4 mouse cellular contexts compared by ENCODE assay signal in genomic region chr7:52120189-52120588, GRCm38 (mm10).
"Had no signal": no experiment of that assay in that cellular context is flagged by ENCODE, and none has a peak within 500 bp of the region (broad histone marks: within the 10 kb centered on the region; RNA-seq: fewer than 3 reads in every experiment).

No protein-coding gene starts in this region.

- H3K27ac ChIP-seq: neural tube, embryonic 13.5 days; neural tube, embryonic 15.5 days; stomach, embryonic 15.5 days; stomach, postnatal 0 days had no signal

- H3K4me1 ChIP-seq: neural tube, embryonic 13.5 days; neural tube, embryonic 15.5 days; stomach, embryonic 15.5 days had no signal

- H3K4me3 ChIP-seq: neural tube, embryonic 13.5 days; neural tube, embryonic 15.5 days; stomach, embryonic 15.5 days had no signal

- H3K4me2 ChIP-seq: neural tube, embryonic 13.5 days; neural tube, embryonic 15.5 days; stomach, embryonic 15.5 days had no signal

- H3K27me3 ChIP-seq: neural tube, embryonic 13.5 days; neural tube, embryonic 15.5 days; stomach, embryonic 15.5 days had no signal

- H3K36me3 ChIP-seq: neural tube, embryonic 13.5 days; neural tube, embryonic 15.5 days; stomach, embryonic 15.5 days had no signal

- H3K9ac ChIP-seq: neural tube, embryonic 13.5 days; neural tube, embryonic 15.5 days; stomach, embryonic 15.5 days had no signal

- H3K9me3 ChIP-seq: neural tube, embryonic 13.5 days; neural tube, embryonic 15.5 days; stomach, embryonic 15.5 days had no signal
